Mouse (Mus musculus) mature B cell (primary cell): ENCODE results near the gene Map2k3.

Experiments
- in situ Hi-C: fragments of 300-500 bp; cut with MboI; formaldehyde crosslinking; loops from 2 replicates; pipeline ENCODE4 v1.14.3; 2019

Map2k3 gene

GRCm38 (mm10) chr11:60955621-60956383 lies 24.0 kb downstream of the Map2k3 start:
- in situ Hi-C loops, result no loop called here

GRCm38 (mm10) chr11:60958948-60959347 lies 27.1 kb downstream of the Map2k3 start:
- in situ Hi-C loops, result no loop called here

- in situ Hi-C loops, result no loop called here
These were observed 29.3 kb downstream of the Map2k3 start for GRCm38 (mm10) chr11:60961176-60961575.

GRCm38 (mm10) chr11:60962709-60963108 lies 30.9 kb downstream of the Map2k3 start:
- in situ Hi-C loops, result no loop called here

- in situ Hi-C loops, result no loop called here
These were observed 35.1 kb downstream of the Map2k3 start for GRCm38 (mm10) chr11:60966974-60967373.

- in situ Hi-C loops, result no loop called here
These were observed 43.3 kb downstream of the Map2k3 start for GRCm38 (mm10) chr11:60975097-60975496.

GRCm38 (mm10) chr11:60976234-60976633 lies 44.4 kb downstream of the Map2k3 start:
- in situ Hi-C loops, result no loop called here

- in situ Hi-C loops, result no loop called here
These were observed 44.9 kb downstream of the Map2k3 start for GRCm38 (mm10) chr11:60976742-60977141.

- in situ Hi-C loops, result no loop called here
These were observed 45.3 kb downstream of the Map2k3 start for GRCm38 (mm10) chr11:60977153-60977552.

- in situ Hi-C loops, result no loop called here
These were observed 46.8 kb downstream of the Map2k3 start for GRCm38 (mm10) chr11:60978658-60979057.

GRCm38 (mm10) chr11:60979788-60980187 lies 48.0 kb downstream of the Map2k3 start:
- in situ Hi-C loops, result no loop called here

- in situ Hi-C loops, result no loop called here
These were observed 50.1 kb downstream of the Map2k3 start for GRCm38 (mm10) chr11:60981693-60982486.

GRCm38 (mm10) chr11:60984912-60985558 lies 53.2 kb downstream of the Map2k3 start:
- in situ Hi-C loops, result no loop called here

- in situ Hi-C loops, result no loop called here
These were observed 58.6 kb downstream of the Map2k3 start for GRCm38 (mm10) chr11:60990428-60990827.
